Comparison of ENCODE assay signal across 1 mouse cellular context in the genomic region with DNA sequence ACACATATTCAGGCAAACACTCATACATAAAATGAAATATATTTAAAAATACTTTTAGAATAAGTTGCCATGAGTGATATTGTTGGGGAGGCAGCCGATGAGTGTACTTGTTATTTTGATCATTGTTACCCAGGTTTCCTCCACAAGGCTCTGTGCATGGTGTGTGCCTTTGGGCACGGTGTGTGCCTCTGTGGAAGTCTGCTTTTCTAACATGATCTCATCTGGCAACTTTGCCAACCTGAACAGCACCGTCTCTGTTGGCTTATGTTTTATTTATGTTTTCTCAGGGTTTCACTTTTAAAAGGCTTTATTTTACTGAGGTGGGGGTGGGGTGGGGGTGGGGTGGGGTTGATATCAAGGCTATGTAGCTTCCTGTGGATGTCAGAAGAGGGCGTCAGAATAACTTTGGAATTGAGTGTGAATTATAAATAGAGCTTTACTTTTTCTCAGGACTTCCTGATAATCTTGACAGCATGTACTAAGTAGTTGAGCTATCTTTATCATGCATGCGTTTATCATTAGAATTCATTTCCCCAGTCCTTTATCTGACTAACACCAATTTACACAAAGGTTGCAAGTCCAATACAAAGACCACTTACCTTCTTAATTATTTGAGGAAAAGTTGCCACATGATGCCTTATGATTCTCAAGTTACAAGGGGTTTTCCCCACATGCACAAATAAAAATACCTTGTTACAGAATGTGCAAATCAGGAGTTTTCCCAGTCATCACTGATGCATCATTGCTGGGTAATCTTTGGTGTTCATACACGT.
TF ChIP-seq lines count a peak whose summit lies in the region.

No protein-coding gene starts in this region.

TF ChIP-seq in MEL, 35 proteins besides CTCF, POLR2A, EP300 and RAD21 (continued from another document):
- TF ChIP-seq ETS1 (IDR thresholded peaks at IDR 0.05; ENCODE audit: low read depth, low read length): peak; percentile 86
- TF ChIP-seq ZC3H11A (IDR thresholded peaks at IDR 0.05; ENCODE audit: low read depth, low read length): no peak
- peak; percentile 92 for TF ChIP-seq TCF12 (IDR thresholded peaks at IDR 0.05; ENCODE audit: low read depth, low read length)
- TF ChIP-seq USF1 (IDR thresholded peaks at IDR 0.05; ENCODE audit: low read depth, low read length): 0 out of 2 replicates have a peak, but pooled peaks have one; percentile 13
- no peak for TF ChIP-seq E2F4 (IDR thresholded peaks at IDR 0.05; ENCODE audit: borderline replicate concordance, low read depth, low read length)
- TF ChIP-seq MAX (IDR thresholded peaks at IDR 0.05; ENCODE audit: low read length): no peak
- no peak for TF ChIP-seq MYB (IDR thresholded peaks at IDR 0.05; ENCODE audit: low read depth, low read length)
- peak; percentile 95 for TF ChIP-seq GATA1 (IDR thresholded peaks at IDR 0.05; ENCODE audit: low read depth, low read length)
- TF ChIP-seq ELF1 (IDR thresholded peaks at IDR 0.05; ENCODE audit: low read depth, low read length): no peak
- TF ChIP-seq MAFK (IDR thresholded peaks at IDR 0.05; ENCODE audit: borderline replicate concordance, low read depth, low read length): no peak
- TF ChIP-seq ZNF384 (IDR thresholded peaks at IDR 0.05; ENCODE audit: low read depth, low read length): no peak
- no peak for TF ChIP-seq JUND (IDR thresholded peaks at IDR 0.05; ENCODE audit: low read depth, low read length)
- TF ChIP-seq KAT2A (conservative IDR thresholded peaks at IDR 0.05; ENCODE audit: low read depth, low read length): no peak
- TF ChIP-seq CHD1 (IDR thresholded peaks at IDR 0.05; ENCODE audit: low read depth, low read length): no peak
- TF ChIP-seq UBTF (IDR thresholded peaks at IDR 0.05; ENCODE audit: borderline replicate concordance, insufficient read depth, low read depth, low read length): no peak
- no peak for TF ChIP-seq TBP (IDR thresholded peaks at IDR 0.05; ENCODE audit: low read depth, low read length)
- no peak for TF ChIP-seq GABPA (IDR thresholded peaks at IDR 0.05; ENCODE audit: low read depth, low read length)
- TF ChIP-seq SIN3A (IDR thresholded peaks at IDR 0.05; ENCODE audit: low read length): 0 out of 2 replicates have a peak, but pooled peaks have one; percentile 35
